Mouse (Mus musculus): ENCODE measurements at regions not wholly inside any gene's neighbourhood (a gene's known extent, or its start where the extent isn't known, plus 50 kb on each side); places are given as distances from the start of the nearest gene placed in this dataset.

- no peak for DNase-seq
These were observed 87.6 kb downstream of the Rpl10-ps3 start for GRCm38 (mm10) chr9:50257162-50257561.

DNA sequence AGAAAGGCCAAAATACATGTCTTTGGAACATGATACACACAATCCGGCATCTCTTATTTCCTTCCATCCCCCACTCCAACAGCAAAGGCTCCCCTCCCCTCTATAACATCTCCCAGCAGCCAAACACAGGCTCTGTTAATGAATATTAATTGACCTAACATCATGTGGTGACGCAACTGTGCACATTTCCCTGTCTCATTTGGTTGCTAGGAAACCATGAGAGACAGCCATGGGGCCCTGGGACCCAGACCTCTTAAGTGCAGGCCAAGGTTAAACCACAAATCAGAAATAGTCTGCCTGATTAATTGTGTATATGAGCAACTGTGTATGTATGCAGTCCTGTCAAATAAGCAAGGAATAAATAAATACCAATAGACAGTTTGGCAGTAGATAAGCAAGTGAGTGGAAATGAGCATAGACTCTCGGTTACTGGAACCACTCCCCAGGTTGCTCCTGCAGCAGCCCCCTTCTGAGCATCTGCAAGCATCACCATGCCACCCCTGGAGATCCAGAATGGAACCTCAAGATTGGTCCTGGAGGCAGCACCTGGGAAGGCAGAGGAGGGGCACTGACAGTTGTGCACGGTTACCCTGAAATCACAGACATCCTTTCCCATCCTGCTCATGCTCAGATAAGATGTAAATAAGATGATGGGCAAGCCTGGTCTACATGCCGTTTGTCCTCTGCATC is 99.6 kb downstream of the Rpl10-ps3 start:
- DNase-seq, result no peak

DNA sequence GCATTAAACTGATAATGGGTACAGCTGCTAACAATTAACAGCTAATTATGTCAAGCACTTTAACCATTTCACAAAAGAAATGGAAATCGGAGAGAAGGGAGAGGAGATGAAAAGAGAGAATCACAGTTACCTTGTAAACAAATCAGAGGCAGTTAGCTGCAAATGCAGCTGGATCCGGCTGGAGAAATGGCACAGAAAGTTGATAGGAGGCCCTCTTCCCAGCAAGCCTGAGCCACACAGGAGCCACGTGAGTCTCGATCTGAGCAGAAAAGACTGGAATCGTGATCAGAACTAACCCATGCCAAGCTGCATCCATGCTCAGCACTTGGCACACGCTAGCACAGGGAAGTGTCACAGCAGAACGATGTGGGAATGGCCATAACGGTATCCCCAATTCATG is 103.8 kb downstream of the Rpl10-ps3 start:
- peak; percentile 88 for DNase-seq

GRCm38 (mm10) chr9:50235908-50236307 is 108.9 kb downstream of the Rpl10-ps3 start:
- peak; percentile 93 for DNase-seq

- DNase-seq, result peak; percentile 90
These were observed 110.1 kb downstream of the Rpl10-ps3 start for GRCm38 (mm10) chr9:50234655-50235054.

GRCm38 (mm10) chr9:50232958-50233510 is 111.7 kb downstream of the Rpl10-ps3 start:
- no peak for DNase-seq

GRCm38 (mm10) chr9:50210481-50210880 is 134.3 kb downstream of the Rpl10-ps3 start:
- no peak for DNase-seq

- no peak for DNase-seq
These were observed 145.1 kb downstream of the Rpl10-ps3 start for GRCm38 (mm10) chr9:50199422-50200218.

GRCm38 (mm10) chr9:50192400-50193110 is 152.2 kb downstream of the Rpl10-ps3 start:
- DNase-seq, result peak; percentile 95

DNA sequence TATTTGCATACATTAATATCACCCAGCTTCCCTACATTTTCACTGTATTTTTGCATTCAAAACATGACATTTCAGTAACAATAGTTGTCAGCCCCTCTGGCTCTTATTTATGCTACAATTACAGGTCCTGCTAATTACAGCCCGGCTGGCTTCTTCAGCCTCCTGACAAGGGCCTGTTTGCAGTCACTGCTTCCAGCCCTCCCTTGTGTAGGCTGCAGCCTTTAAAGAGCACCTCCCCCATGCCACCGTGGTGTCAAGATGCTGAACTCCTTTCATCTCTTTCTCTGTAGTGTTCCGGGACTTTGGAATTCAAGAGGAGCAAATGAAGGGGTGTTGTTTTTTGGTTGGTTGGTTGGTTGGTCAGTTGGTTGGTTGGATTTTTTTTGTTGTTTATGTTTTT is 153.6 kb downstream of the Rpl10-ps3 start:
- no peak for DNase-seq

DNA sequence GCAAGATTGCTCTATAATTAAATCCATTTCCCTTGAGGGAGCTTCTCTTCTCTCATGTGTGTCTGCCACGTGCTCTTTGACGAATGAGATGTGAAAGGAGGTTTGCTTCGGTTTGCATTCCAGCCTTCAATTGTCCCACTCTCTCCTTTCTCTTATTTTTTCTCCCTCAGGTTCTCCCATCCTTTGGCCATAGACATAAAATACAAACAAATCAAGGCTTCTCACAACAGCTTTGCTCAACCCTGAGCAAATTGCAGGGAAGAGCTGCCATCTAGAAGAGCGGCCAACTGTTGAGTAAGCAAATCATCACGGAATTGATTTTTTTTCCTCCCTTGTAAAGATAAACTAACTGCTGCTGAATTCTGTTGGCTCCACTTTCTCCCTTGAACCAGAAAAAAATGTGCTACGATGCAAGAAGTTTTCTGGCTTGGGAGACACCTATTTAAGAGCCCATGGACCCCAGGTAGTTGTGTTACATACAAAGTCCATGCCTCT is 156.1 kb downstream of the Rpl10-ps3 start:
- no peak for DNase-seq

- peak; percentile 62 for DNase-seq
These were observed 163.4 kb downstream of the Rpl10-ps3 start for GRCm38 (mm10) chr9:50181360-50181759.

GRCm38 (mm10) chr9:50176131-50176530 is 168.6 kb downstream of the Rpl10-ps3 start:
- DNase-seq, result no peak

DNA sequence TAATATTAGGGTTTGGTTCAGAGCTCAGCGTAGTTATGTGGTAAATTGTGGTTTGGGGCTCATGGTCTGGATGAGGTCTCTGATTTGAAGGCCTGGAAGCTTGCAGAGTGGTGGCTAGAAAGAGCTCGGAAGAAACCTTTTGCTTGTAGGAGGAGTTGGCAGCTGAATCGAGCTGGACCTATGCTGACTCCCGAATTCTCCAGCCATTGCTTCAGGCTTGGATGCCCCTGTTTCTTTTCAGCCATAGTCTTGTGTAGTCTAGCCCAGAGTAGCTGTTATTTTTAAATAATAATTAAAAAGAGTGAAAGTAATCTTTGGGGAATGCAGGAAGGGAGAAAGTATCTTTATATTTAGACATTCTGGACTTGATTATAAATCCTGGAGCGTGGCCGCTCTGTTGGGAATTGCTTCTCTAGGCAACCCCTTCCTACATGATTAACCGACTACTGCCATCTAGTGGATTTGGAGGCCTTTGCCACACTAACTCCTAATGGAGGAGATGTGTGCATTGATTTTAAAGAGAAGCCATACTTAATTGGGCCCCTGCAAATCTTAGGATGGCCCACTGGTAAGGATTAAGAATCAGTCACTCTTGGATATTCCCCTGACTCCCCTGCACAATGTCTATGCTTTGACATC is 172.8 kb downstream of the Rpl10-ps3 start:
- DNase-seq, result peak; percentile 90

DNA sequence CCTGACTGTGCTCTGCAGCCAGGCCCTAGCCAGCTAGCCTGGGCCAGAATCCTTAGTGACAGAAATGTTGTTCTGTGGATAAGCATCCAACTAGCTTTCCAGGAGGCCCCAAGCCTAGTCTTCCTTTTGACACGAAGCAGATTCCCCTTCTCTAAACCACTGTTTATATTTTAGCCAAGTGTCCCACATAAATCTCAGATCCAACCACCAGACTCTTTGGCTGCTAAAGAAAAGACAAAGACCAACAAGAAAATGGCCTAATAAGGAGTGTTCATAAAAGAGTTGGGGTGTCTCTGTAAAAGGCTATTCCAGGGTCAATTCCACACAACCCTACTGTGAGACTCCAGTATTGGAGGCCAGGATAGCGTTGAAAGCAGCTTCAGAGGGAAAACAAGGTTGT is 173.6 kb downstream of the Rpl10-ps3 start:
- no peak for DNase-seq

GRCm38 (mm10) chr9:50170637-50171036 is 174.1 kb downstream of the Rpl10-ps3 start:
- DNase-seq, result no peak

DNA sequence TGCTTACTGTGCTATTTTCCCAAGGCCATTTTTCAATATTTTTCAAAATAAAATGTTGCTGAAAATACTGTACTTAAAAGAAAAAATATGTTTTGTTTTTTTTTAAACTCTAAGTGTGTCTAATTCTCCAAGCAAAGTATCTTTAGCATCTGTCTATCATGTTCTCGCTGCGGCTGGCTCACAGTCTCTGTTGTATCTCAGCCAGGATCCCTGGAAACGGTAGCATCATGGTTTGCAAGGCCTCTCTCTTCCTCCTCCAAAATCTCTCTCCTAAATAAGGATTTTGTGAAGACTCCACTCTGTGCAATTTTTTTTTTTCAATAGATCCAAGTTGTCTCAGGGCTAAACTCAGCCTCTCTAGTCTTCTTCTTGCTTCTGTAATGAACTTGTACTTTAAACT is 190.2 kb downstream of the Rpl10-ps3 start:
- DNase-seq, result no peak

DNA sequence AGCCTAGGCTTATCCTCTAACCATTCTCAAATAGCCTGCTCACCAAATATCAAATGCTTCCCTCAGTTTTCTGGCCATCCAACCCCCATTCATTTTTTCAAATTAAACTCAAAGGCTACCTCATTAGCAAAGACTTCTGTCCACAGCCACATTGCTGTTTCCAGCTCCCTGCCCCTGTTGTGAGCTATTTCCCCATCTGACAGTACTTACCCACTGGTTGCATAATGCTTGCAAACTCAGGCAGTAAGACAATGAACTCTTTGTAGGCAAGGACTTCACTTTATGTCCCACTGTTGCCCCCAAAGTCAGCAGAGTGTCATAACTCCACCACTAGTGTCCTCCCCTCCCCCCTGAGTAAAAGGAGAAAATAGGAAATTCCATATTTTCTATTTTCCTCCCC is 194.7 kb downstream of the Rpl10-ps3 start:
- peak; percentile 76 for DNase-seq

DNA sequence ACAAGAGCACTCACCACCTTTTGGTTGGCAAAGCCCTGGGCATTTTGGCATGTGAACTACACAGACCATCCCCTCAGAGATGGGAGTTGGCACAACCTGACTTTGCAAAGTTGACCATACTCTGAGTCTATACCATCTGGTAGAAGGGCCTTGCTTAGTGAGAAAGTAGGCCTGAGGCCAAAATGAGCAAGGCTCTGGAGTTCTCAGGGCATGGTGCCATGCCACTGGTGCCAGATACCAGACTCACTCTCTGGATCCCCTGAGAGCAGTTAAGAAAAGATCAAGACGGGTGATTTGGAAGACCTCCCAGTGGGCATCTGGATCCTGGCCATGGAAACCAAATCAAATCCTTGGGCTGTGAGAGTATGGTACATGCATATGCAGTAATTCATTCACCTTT is 202.0 kb downstream of the Rpl10-ps3 start:
- DNase-seq, result no peak

- DNase-seq, result no peak
These were observed 202.7 kb downstream of the Rpl10-ps3 start for GRCm38 (mm10) chr9:50142091-50142490.

DNA sequence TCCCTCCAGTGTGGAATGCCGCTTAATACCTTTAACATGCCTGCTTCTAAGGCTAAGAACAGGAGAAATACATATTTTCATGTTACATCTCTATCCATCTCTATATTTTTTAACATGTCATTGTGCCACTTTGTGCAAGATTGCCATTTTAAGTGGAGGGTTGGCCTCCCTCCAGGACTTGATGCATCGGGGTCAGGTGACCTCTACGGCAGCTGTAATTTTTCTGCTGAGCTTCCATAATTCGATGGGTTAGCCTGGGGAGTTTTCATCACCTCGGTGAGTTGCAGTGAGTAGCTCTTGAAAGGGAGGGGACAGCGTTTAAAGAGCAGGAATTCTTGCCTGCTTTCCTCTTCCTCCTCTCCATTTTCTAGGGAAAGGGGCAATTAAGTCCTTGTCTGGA is 203.6 kb downstream of the Rpl10-ps3 start:
- DNase-seq, result no peak

- peak; percentile 64 for DNase-seq
These were observed 206.3 kb downstream of the Rpl10-ps3 start for GRCm38 (mm10) chr9:50138341-50138978.
